Mouse (Mus musculus): Measurements from ENCODE around the gene Cd86.
A peak's percentile ranks its signal among the peaks of the same experiment; 100 is the strongest.

The Cd86 gene

GRCm38 (mm10) chr16:36602632-36603031, 63.2 kb downstream of the Cd86 start:
- no peak for DNase-seq (ENCODE audit: low read depth, low spot score)

GRCm38 (mm10) chr16:36598265-36598664, 67.6 kb downstream of the Cd86 start:
- DNase-seq (ENCODE audit: low read depth, low spot score) = peak; percentile 9

GRCm38 (mm10) chr16:36596671-36597410, 69.0 kb downstream of the Cd86 start:
- no peak for DNase-seq (ENCODE audit: low read depth, low spot score)

- DNase-seq (ENCODE audit: low read depth, low spot score) = no peak
These were observed 76.0 kb downstream of the Cd86 start for GRCm38 (mm10) chr16:36589898-36590297.

GRCm38 (mm10) chr16:36587971-36588370, 77.9 kb downstream of the Cd86 start:
- DNase-seq (ENCODE audit: low read depth, low spot score) = no peak

GRCm38 (mm10) chr16:36582073-36582472, 83.8 kb downstream of the Cd86 start:
- no peak for DNase-seq (ENCODE audit: low read depth, low spot score)

GRCm38 (mm10) chr16:36571942-36572341, 93.9 kb downstream of the Cd86 start:
- no peak for DNase-seq (ENCODE audit: low read depth, low spot score)

GRCm38 (mm10) chr16:36561386-36562338, 104.2 kb downstream of the Cd86 start, which contains the start of gene Casr:
Gene Casr (minus strand): TSS chr16:36562141.
- peak; percentile 36 for DNase-seq (ENCODE audit: low read depth, low spot score)

- no peak for DNase-seq (ENCODE audit: low read depth, low spot score)
These were observed 106.3 kb downstream of the Cd86 start for GRCm38 (mm10) chr16:36559573-36559972.

- no peak for DNase-seq (ENCODE audit: low read depth, low spot score)
These were observed 110.2 kb downstream of the Cd86 start for GRCm38 (mm10) chr16:36555672-36556165.

All from ZHBTc4 (cell line).